Mouse (Mus musculus): ENCODE measurements around the gene Nfia.

DNA sequence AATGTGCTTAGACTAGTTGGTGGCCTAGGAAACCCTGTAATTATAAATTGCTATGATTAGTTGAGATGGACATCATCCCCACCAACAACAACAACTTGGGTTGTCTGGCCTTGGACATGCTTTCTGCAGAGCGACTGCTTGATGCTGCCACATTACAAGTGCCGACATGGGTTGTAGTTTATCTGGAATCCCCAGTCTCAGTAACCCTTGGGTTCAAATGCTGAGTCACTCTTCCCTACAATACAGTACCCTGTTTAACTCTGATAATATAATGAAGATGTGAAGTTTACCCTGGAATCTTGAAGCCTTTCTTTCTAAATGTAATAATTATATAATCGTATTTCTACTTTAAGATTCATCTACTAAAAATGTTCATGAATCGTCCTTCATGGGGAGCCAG lies 44.0 kb upstream of the Nfia start:
- TF ChIP-seq CTCF (IDR thresholded peaks at IDR 0.05; ENCODE audit: low read depth, low read length) (no peak), POLR2A (IDR thresholded peaks at IDR 0.05; ENCODE audit: borderline replicate concordance, low read depth, low read length) (no peak)

All from bone marrow macrophage, adult 2 months (primary cell).